Mouse (Mus musculus): ENCODE results near the gene Arhgdia.
"Not testable (repeated sequence)": the region's sequence is repeated elsewhere in the genome, so short reads cannot be mapped to it uniquely, and the experiment has no call there.

Gene Arhgdia

DNA sequence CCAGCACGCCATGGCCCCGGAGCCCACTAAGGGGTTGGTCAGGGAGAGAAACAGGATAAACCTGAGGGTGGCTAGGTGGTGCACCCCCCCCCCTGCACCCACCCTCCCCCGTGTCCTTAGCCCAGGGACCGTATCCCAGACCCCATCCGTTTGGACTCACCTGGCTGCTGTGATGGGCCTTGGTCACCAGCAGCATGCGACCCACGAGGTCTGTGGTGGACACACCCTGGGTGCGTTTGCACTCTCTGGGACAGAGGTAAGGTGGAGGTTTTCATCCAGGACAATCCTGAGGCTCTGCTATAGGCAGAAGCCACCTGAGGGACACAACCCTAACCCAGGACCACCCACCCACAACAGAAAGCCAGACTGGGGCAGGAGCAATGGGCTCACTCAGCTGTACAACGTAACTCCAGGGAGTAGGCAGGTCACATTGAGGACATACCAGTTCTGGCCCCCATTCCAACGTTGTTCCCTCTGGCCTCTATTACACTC, 32.1 kb upstream of the Arhgdia start:
- DNase-seq = peak; percentile 57

DNA sequence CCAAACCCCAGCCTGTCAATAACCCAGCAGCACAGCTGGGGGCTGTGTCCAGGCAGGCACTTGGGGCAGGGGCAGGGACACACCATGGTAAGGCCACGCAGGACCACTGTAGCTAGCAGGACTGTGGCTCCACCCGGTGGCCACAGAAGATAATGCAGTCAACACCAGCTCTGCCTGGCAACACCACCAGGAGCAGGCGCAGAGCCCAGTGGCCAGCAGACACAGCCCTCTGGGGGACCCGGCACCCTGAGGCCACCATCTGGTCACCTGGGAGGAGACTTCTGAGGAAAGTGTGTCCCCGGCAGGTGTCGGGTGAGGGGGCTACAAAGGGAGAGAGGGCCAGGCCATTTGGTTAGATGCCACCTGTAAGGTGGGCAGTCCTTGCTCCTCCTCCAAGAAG, 31.3 kb upstream of the Arhgdia start:
- peak; percentile 93 for DNase-seq

DNA sequence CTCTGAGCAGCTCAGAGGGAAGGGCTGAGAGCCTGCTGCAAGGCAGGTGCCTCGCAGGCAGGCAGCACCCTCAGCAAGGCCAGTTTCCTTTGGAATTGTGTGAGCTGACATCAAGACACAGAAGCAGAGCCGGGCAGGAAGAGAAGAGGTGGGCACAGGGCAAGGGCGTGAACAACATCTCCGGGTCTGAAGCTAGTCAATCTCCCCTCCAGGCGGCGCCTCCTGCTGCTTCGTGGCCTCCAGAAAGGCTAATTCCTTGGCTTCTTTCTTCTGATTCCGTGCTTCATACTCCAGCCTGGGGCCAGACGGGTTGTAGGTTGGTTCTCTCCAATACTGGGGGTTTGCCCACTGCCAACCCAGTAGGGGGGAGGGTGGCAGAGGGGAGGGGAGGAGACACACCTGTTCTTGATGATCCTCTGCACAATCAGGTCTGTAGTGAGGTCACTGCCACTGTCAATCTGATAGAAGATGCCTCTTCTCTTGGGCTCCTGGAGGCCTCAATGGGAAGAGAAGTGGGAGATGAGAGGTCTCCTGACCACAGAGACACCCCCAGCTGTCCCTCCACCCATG, 29.1 kb upstream of the Arhgdia start:
- peak; percentile 56 for DNase-seq

DNA sequence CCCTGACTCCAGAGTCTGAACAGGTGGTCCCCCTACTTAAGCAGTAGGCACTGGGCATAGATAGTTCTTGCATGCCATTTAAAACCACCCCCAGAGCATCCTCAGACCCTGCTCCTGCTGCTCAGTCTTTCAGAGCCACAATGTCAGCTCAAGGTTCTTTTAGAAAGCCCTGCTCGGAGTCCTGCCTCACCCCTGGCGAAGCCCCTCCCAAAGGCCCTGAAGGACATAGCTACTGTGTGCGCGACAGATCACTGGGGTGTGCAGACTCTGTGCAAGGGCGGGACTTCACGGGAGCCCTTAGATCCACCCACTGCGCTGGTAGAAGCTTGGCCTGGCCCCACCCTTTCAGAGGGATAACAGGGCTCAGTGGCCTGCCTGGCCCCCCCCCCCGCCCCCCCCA, 27.8 kb upstream of the Arhgdia start:
- no peak for DNase-seq

DNA sequence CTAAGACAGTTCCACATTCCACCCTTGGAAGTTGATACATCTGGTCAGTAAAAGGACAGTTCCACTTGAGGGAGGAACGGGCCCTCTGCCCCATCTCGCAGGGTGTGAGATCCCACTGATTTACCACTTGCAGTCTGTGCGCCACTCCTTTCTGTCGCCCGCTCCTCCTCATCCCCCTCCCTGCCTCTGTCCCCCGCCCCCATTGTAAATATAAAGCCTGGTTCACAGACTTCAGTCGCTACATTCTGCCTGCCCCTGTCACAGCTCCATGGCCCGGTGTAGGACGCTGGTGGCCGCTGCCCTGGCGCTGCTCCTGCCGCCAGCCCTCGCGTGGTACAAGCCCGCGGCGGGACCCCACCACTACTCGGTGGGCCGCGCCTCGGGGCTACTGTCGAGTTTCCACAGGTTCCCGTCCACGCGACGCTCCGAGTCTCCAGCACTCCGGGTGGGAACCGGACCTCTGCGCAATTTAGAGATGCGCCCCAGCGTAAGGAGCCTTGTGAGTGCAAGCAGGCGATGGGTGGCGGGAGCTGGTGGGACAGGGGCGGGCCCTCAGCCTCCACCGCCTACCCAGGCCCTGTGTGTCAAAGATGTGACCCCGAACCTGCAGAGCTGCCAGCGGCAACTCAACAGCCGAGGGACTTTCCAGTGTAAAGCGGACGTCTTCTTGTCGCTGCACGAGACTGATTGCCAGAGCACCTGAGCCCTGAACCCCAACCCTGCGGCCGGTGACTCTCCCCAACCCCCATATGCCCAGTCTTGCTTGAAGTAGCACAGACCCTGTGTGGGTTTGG, 27.0 kb upstream of the Arhgdia start, which contains the start of gene Npb:
TSS of gene Npb (plus strand) at position 237 of the 794 bp plus-strand sequence.
- DNase-seq = no peak

DNA sequence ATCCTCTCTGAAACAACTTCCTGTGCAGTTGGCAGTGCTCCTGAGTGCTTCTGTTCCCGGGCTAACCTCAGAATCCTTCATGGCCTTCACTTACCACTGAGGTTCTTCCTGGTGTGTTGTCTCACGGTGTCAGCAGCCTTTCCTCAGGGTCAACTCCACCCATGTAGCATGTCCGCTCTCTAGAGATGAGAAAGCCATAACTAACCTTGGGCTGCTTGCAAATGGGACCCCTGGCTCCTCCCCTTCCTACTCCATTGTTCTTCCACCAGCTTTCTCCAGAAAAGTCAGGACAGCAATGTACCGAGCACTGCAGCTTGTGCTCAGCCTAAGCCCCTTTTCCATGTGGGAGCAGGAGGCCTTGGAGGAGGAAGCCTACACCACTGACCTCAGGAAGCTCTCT, 25.3 kb upstream of the Arhgdia start:
- DNase-seq = no peak

DNA sequence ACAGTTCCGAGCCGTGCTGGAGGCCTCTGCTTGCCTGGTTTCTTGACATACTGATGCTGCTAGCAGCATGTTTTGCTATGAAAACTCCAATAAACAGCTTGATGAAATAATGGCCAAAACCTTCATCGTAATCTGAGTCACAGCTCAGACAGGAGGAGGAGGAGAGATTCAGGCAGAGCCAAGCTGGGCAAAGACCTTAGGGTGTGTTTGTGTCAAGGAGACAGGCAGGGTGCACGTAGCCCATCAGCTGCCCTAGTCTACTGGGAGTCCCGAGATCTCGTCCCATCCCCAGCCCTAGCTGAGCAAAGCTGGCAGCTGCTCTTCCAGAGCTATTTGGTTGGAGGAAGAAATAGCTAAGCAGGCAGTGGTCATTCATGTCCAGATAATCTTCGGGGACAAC, 24.2 kb upstream of the Arhgdia start:
- DNase-seq = no peak

DNA sequence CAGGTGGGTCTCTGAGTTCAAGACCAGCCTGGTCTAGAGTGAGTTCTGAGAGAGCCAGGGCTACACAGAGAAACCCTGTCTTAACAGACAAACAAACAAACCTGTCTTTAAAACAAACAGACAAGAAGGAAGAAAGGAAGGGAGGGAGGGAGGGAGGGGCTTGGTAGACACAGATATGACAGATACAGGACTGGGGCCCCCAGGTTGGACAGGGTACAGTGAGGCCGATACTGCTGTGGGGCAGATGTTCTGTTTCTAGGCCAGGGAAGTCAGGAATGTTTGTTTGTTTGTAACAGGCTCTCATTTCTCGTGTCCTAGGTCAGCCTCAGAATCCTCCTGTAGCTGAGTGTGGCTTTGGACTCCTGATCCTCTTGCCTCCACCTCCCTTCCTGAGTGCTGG, 22.1 kb upstream of the Arhgdia start:
- no peak for DNase-seq

DNA sequence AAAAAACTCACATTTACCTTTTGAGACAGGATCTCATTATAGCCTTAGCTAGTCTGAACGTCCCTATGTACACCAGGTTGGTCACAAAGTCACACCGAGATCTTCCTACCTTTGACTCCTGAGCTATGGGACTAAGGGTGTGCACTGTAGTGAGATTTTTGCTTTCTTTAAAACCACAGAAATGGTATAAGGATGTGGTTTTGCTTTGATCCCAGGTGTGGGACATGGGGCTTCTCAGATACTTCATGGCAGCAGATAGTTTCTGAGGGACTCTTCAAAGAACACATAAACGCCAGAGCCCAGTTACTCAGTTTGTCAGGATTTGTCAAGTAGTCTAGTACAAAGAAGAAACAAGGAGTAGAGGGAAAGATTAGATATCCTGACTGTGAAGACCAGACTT, 19.3 kb upstream of the Arhgdia start:
- no peak for DNase-seq

DNA sequence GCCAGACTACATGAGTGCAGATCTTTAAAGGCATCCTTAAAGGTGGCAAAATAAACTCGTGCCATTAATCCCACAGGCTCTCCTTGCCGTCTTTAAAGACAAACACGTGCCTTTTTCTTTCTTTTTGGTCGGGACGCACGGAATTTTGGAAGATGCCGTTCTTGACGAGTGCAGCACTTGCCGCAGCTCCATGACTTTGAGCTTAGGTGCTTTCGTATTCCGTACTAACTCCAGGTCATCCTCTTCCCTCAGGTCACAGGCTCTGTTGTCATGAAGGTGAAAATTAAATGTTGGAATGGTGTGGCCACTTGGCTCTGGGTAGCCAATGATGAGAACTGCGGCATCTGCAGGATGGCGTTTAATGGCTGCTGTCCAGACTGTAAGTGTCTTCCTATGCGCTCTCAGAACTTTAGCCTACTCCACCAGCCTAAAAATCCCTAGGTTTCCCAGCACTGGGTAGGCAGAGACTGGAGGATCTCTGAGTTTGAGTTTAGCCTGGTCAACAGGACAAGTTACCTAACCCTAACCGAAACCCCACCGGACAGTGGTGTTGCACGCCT, 17.6 kb upstream of the Arhgdia start:
- DNase-seq = peak; percentile 32

DNA sequence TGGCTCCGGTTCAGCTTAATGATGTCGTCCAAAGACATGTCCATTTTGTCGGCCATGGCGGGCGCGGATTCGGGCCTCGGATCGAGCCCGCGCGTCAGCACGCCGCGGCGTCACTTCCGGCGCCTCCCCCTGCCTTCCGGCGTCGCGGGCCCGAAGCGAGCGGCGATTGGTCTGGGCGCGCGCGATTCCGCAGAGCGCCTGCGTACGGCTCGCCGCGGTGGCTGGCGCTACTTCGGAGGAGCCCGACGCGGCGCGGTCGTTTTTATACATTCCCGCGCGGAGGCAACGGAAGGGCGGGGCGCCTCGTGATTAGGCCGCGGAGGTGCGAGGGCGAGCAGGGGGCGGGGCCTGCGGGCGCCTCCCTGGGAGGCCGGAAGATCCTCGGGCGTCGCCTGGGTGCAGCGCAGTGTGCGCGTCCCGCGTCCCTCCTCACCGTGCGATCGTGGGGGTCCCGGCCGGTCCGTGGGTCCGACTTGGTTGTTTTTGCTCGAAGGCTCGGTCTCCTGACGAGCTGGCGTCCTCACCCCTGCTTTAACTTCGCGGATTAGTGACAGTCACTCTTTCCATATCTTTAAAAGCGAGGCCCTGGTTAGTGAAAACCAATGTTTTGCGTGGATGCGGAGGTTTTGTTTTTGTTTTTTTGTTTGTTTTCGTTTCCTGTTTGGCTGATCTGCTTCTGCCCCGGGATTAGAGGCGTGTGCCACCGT, 17.0 kb upstream of the Arhgdia start, which contains the start of the genes Alyref and Anapc11:
TSS of gene Alyref (minus strand) at position 83 of the 707 bp plus-strand sequence.
TSS of gene Anapc11 (plus strand) at position 139 of the 707 bp plus-strand sequence.
- peak; percentile 91 for DNase-seq

DNA sequence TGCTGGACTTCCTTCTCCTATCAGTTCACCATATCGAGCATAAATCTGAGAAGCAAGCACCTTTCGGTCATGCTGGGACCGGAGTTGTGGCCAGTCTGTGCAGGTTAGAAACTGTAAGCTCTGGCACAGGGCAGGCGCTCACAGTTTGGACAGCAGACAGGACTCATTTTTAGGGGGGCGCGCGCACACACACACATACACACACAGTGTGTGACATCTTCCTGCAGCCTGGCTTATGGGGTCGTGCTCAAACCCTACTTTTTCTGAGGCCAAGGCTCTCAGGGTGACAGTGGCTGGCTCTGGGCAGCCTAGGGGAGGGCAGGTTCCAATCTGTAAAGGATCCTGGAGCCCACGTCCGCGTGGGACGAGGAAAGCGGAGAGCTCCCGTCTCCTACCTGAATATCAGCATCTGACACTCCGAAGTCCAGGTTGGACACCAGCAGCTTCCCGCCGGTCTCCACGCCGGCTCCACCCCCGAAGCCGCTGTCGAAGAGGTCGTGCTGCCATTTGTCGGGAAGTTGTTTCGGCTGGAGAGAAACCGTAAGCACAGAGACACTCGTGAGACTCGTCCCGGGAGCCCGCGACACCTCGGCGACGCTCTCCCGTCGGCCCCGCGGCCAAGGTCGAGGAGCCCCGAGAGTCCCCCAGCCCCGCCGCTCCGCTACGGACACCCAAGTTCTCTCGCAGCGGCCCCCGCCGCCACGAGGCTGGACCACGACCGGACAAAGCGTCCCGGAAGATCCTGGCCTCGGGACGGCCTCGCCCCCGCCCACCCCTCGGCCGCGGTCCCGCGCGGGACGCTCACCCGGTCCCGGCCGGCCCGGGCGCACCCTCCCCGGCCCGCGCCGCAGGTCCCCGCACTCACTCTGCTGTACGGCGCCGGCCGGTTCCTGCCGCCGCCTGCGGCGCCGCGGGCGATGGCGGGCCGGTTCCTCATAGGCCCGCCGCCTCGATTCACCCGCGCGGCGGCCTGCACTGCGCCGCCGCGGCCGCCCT, 16.1 kb upstream of the Arhgdia start:
- DNase-seq = peak; percentile 29

DNA sequence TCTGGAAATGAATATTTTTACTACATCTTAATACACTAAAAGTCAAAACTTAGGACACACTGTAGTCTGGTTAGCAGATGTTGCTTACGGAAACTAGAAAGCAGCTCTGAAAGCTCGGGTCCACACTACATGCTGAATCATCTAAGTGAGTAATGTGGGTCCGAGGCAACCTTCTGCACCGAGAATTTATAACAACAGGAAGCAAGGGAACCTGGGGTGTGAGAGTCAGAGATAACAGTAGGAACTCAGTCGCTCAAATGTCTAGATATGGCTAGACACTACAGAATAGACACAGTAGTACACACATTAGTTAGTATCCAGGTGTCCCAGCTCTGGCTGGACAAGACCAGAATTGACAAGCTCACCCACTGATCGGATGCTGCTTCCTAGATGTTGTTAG, 7.1 kb upstream of the Arhgdia start:
- DNase-seq = no peak

DNA sequence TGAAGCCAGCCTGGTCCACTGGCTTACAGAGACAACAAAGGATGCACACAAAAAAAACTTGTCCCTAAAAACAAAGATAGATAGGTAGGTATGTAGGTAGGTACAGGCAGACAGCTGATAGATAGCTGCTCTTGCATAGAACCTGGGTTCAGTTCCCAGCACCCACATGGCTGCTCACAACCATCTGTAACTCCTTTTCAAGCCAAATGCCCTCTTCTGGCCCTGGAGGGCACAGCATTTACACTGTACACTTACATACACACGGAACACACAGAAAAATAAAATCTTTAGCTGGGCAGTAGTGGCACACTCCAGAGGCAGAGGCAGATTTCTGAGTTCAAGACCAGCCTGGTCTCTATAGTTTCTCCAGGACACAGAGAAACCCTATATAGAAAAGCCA, 2.5 kb upstream of the Arhgdia start:
- DNase-seq = no peak

DNA sequence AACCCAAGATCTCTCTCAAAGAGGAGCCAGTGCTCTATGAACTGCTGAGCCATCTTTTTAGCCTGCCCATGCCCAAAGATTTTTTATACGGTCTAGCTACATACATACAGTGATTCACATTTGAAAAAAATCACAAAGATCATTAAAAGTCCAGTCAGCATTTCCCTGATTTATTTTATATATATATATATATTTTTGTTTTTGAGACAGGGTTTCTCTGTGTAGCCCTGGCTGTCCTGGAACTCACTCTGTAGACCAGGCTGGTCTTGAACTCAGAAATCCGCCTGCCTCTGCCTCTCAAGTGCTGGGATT, 1.5 kb upstream of the Arhgdia start:
- DNase-seq = not testable (repeated sequence)

DNA sequence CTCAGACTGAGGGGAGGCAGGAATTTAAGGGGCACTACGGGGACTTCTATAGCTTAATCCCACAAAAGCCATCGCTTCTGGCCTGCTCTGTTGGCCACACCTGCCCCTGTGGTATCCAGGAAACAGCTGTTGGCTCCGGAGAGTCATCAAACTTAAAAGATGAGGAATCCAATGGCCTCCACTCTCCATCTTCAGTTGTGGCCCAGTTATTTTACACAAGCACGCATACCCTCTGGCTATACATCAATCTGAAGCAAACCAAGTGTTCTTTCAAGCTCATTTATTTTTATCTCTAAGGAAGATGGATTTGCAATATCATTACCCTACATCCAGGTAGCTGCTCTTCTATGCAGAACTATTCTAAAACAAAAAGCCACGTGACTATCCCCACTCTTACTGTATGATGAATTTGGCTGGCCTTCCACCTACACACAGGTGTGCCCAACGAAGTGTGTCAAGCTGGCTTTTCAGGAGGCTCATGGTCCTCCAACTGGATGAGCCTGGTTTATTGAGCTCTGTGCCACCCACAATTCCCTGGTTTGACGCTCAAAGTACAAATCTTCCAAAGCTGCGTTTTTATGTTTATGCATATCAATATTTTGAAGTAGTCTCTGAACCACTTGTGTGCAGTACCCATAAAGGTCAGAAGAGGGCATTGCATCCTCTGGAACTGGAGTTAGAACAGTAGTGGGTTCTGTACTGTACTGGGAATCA, 1.0 kb upstream of the Arhgdia start:
- DNase-seq = no peak

DNA sequence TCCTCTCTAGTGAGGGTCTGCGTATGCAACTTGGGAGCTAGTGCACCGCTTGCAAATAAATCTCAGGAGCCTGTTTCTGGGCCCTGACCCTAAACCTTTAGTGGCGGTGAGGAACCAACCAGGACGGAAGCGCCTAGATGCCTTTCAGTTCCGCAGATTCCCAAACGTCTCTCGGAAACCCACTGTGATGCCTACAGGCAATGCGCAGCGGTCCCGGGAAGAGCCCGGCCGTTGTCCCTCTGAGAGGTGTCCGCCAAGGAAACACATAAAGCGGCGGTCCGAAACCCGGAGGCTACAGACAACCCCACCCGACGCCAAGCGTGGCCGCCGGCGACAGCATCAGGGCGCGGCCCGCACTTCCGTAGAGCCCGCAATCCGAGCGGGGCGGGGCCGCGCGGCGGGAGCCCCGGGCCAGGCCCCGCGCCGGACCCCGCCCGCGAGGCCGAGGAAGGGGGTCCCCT, 523 bp downstream of the Arhgdia start:
- peak; percentile 61 for DNase-seq

DNA sequence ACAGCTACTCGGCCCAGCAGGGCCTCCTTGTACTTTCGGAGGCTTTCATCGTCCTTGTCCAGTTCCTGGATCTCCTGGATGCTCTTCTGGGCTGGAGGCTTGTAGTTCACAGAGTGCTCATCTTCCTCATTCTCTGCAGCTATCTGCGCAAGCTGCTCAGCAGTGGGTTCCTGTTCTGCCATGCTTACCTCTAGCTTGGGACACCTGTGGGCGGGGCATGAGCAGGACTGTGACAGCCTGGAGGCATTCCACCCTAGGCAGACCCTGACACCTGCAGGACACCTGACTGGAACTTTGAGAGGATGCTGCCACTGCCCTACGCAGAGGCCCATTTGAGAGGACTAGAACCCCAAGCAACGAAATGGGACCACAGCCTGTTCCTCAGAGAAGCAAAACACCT, 1.2 kb downstream of the Arhgdia start:
- DNase-seq = peak; percentile 60

DNA sequence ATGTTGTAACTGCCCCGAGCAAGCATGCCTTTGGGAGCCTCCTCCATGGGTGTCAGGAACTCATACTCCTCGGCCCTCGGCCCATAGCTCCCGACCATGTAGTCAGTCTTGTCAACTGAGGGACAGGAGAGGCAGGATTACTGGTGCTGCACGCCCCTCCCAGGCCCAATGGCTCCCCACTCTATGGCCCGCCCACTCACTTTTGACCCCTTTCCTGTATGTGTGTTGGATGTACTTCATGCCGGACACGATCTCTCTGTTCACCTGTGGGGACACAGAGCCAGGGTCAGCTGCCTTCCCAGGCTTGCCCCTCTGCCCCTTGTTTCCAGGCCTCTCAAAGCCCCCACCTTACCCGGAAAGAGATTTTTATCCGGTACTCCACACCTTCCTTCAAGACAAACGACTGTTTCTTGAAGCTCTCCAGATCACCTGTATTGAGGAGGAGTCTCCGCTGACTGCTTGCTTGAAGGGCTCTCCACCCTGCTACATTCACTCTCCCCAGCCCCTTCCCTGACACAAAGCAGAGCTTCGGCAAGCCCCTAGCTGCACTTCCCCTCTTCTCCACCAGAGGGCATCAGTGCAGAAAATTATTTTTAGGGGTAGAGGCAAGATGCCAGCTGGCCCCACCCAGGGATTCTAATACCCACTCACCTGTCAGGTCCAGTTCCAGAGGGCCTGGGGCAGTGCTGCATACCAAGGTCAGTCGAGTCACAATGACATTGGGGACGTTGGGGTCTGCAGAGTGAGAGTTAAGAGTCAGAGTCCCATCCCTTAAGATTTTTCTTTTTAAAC, 1.9 kb downstream of the Arhgdia start:
- DNase-seq = peak; percentile 77

DNA sequence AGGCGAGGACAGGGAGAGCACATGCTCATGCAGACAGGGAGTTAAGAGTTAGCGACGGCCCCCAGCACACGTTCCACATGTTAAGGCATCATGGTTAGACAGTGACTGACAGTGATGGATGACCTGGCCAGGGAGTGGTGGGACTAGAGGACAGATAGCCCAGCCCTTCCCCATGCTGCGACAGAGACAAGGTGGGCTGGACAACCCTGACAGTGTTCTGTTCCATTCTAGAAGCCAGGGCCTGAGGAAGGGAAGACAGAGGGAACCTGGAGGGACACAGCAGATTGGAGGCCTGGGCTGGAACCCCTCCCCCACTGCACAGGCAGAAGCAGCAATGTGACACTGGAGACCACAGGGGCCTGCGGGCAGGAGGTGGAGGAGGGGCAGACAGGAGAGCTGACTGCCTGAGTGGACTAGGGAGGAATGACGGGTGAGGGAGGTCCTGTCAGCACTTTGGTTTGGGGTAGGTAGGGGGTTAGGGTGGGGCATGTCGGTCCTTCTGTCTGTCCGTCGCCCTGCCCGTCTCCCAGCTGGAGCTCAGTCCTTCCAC, 2.7 kb downstream of the Arhgdia start:
- peak; percentile 69 for DNase-seq
